Mouse (Mus musculus) limb, embryonic 10.5 days (tissue): ENCODE data around the gene Chd3. TPM values are rescaled to one million over a fixed set of nuclear protein-coding genes. Genes with fewer than 3 reads are reported as not detected.

ENCODE experiments used
- DNase-seq: peaks from one replicate; pipeline ENCODE4 v3.0.0-alpha.2; 2017; ENCODE audit warnings: low spot score
- H3K27ac ChIP-seq: fragments of 300-500 bp; sonication (generic); 2 replicates; pipeline ENCODE4 v1.5.1; 2016; ENCODE audit warnings: mild to moderate bottlenecking
- H3K27me3 ChIP-seq: fragments of 300-500 bp; sonication (generic); 2 replicates; pipeline ENCODE4 v1.6.1; 2016; ENCODE audit warnings: low read depth, mild to moderate bottlenecking; ENCODE audit not compliant: poor library complexity, severe bottlenecking
- H3K36me3 ChIP-seq: fragments of 300-500 bp; sonication (generic); 2 replicates; pipeline ENCODE4 v1.6.1; 2016; ENCODE audit warnings: mild to moderate bottlenecking, moderate library complexity
- H3K4me1 ChIP-seq: fragments of 300-500 bp; sonication (generic); 2 replicates; pipeline ENCODE4 v1.6.1; 2016
- H3K4me3 ChIP-seq: fragments of 300-500 bp; sonication (generic); 2 replicates; pipeline ENCODE4 v1.5.1; 2016; ENCODE audit warnings: mild to moderate bottlenecking, moderate library complexity
- H3K9me3 ChIP-seq: fragments of 300-500 bp; sonication (generic); replicated peaks from 2 replicates; pipeline ENCODE4 v1.6.1; 2016; ENCODE audit warnings: mild to moderate bottlenecking
- WGBS: fragments of 180-500 bp; shearing (Covaris S2); methylation state at CpG from one replicate; pipeline ENCODE4 v1.1.7; 2016; 5-methylcytosine and 5-hydroxymethylcytosine counted together
- polyA plus RNA-seq: library from polyadenylated mRNA; unstranded; fragments of >200 nt; fragmentation: Nextera tagmentation; extraction: Ambion mirVana; gene quantifications from 2 replicates; pipeline ENCODE4 v1.2.1, GENCODE M21; 2016

Gene Chd3
- polyA plus RNA-seq, 1 experiment from 2014 or later: 70.5 TPM

DNA sequence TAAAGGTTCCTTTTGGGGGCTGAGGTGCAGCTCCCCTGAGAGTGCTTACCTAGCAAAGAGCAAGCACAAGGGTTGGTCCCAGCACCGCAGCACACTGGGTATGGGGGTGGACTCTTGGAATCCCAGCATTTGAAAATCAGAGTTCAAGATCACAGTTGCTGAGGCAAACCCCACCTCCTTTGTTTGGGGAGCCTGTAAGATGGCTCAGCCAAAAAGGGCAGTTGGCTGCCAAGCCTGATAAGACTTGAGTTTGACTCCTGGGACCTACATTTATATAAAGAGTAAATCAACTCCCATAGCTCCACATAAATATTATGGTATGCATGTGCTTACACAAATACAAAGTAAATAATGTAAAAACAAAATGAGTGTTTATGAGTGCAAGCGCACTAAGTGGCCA lies 63.2 kb downstream of the Chd3 start:
- WGBS: 95% methylated on average over 2 of the region's 2 CpGs
- H3K4me1 ChIP-seq: no peaks in the 10 kb centered on the region
- peaks cover 97% of the 10 kb centered on the region for H3K36me3 ChIP-seq
- no peaks in the 10 kb centered on the region for H3K27me3 ChIP-seq
- H3K27ac ChIP-seq: no peak overlapping the region
- no peak for DNase-seq
- no peaks in the 10 kb centered on the region for H3K9me3 ChIP-seq
- H3K4me3 ChIP-seq: no peak overlapping the region

GRCm38 (mm10) chr11:69305291-69305690 lies 63.9 kb downstream of the Chd3 start:
- DNase-seq: no peak
- Histone ChIP-seq H3K27me3 (no peaks in the 10 kb centered on the region), H3K4me1 (no peaks in the 10 kb centered on the region), H3K4me3 (no peak overlapping the region), H3K36me3 (peaks cover 96% of the 10 kb centered on the region), H3K27ac (no peak overlapping the region), H3K9me3 (no peaks in the 10 kb centered on the region)
- WGBS: 95% methylated on average over 9 of the region's 9 CpGs

- DNase-seq: no peak
- Histone ChIP-seq H3K4me1 (no peaks in the 10 kb centered on the region), H3K9me3 (no peaks in the 10 kb centered on the region), H3K27me3 (no peaks in the 10 kb centered on the region), H3K4me3 (no peak overlapping the region), H3K27ac (no peak overlapping the region), H3K36me3 (peaks cover 95% of the 10 kb centered on the region)
- WGBS: 94% methylated on average over 7 of the region's 7 CpGs
These were observed 66.4 kb downstream of the Chd3 start for GRCm38 (mm10) chr11:69302817-69303216.

GRCm38 (mm10) chr11:69298231-69298630 lies 71.0 kb downstream of the Chd3 start:
- 81% methylated on average over 7 of the region's 7 CpGs for WGBS
- Histone ChIP-seq H3K27me3 (no peaks in the 10 kb centered on the region), H3K4me1 (no peaks in the 10 kb centered on the region), H3K27ac (no peak overlapping the region; the same call in 1 of the 2 replicates), H3K36me3 (peaks cover 58% of the 10 kb centered on the region), H3K9me3 (no peaks in the 10 kb centered on the region), H3K4me3 (no peak overlapping the region)
- no peak for DNase-seq

- no peak for DNase-seq
- H3K27ac ChIP-seq: no peak overlapping the region
- H3K36me3 ChIP-seq: peaks cover 53% of the 10 kb centered on the region
- H3K4me1 ChIP-seq: no peaks in the 10 kb centered on the region
- WGBS: 91% methylated on average over 2 of the region's 2 CpGs
- H3K4me3 ChIP-seq: no peak overlapping the region
- no peaks in the 10 kb centered on the region for H3K9me3 ChIP-seq
- H3K27me3 ChIP-seq: no peaks in the 10 kb centered on the region
These were observed 71.4 kb downstream of the Chd3 start for GRCm38 (mm10) chr11:69297799-69298198.

DNA sequence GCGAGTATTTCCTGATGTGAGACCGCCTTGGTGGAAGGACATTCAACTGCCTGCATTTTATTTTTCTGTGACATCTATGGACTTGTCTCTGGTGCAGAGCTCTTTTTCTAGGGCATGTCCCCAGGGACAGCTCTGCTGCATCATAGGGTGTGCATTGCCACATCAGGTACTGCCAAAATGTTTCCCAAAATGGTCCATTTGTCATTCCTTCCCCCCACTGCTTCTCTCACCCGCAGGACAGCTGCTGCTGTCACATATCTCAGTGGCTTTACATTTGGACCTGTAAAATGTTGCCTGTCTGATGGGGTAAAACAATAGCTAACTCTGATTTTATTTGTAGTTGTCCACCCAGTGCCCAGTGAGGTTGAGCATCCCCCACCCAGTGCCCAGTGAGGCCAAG lies 73.9 kb downstream of the Chd3 start:
- DNase-seq: no peak
- peaks cover 31% of the 10 kb centered on the region for H3K36me3 ChIP-seq
- H3K27me3 ChIP-seq: no peaks in the 10 kb centered on the region
- H3K4me1 ChIP-seq: no peaks in the 10 kb centered on the region
- no peak overlapping the region for H3K4me3 ChIP-seq
- H3K9me3 ChIP-seq: no peaks in the 10 kb centered on the region
- 95% methylated on average over 3 of the region's 3 CpGs for WGBS
- no peak overlapping the region for H3K27ac ChIP-seq

Other genes with a start within 250 kb of the Chd3 start
- gene Hes7, start 249.0 kb downstream of the Chd3 start, polyA plus RNA-seq: 0.53 and 0.90 TPM in 2 replicates
- 0.15 and 0.29 TPM in 2 replicates for gene 9130213A22Rik, start 246.8 kb downstream of the Chd3 start, polyA plus RNA-seq
- 0.28 and 0.39 TPM in 2 replicates for gene Aloxe3, start 243.5 kb downstream of the Chd3 start, polyA plus RNA-seq
- 0.05 TPM in 1 of 2 replicates, not detected in the other for gene Alox12b, start 212.4 kb downstream of the Chd3 start, polyA plus RNA-seq
- gene Alox8, start 171.6 kb downstream of the Chd3 start, polyA plus RNA-seq: 0.15 TPM in 1 of 2 replicates, not detected in the other
- gene Gucy2e, start 132.4 kb downstream of the Chd3 start, polyA plus RNA-seq: not detected in 2 replicates
- gene Cntrob, start 45.6 kb downstream of the Chd3 start, polyA plus RNA-seq: 28.9 and 36.2 TPM in 2 replicates
- 135 and 144 TPM in 2 replicates for gene Trappc1, start 45.4 kb downstream of the Chd3 start, polyA plus RNA-seq
- gene Kcnab3, start 43.1 kb downstream of the Chd3 start, polyA plus RNA-seq: 0.93 and 1.4 TPM in 2 replicates
- gene Rnf227, start 28.9 kb downstream of the Chd3 start, polyA plus RNA-seq: 14.2 and 20.6 TPM in 2 replicates
- 140 and 151 TPM in 2 replicates for gene Naa38, start 26.1 kb upstream of the Chd3 start, polyA plus RNA-seq
- 45.2 and 51.6 TPM in 2 replicates for gene Cyb5d1, start 26.2 kb upstream of the Chd3 start, polyA plus RNA-seq
- gene Tmem88, start 28.8 kb upstream of the Chd3 start, polyA plus RNA-seq: 23.0 and 24.7 TPM in 2 replicates
- 36.6 and 40.8 TPM in 2 replicates for gene Kdm6b, start 44.3 kb upstream of the Chd3 start, polyA plus RNA-seq
- 1.0 and 1.3 TPM in 2 replicates for gene Dnah2, start 179.7 kb upstream of the Chd3 start, polyA plus RNA-seq
- 44.2 and 55.2 TPM in 2 replicates for gene Efnb3, start 190.8 kb upstream of the Chd3 start, polyA plus RNA-seq
- 52.3 and 52.8 TPM in 2 replicates for gene Wrap53, start 210.8 kb upstream of the Chd3 start, polyA plus RNA-seq
- gene Trp53, start 211.0 kb upstream of the Chd3 start, polyA plus RNA-seq: 243 and 267 TPM in 2 replicates
- 1.5 TPM in 2 replicates for gene Atp1b2, start 236.5 kb upstream of the Chd3 start, polyA plus RNA-seq
- gene Shbg, start 248.5 kb upstream of the Chd3 start, polyA plus RNA-seq: not detected in 2 replicates